Mouse (Mus musculus) kidney, adult 18-20 months (tissue): Measurements from ENCODE around the gene A930033H14Rik.

Experiments
- DNase-seq: peaks from one replicate; pipeline ENCODE4 v3.0.0; 2021

The A930033H14Rik gene

GRCm38 (mm10) chr10:69190434-69191160 lies 22.3 kb downstream of the A930033H14Rik start:
- DNase-seq, result no peak

DNA sequence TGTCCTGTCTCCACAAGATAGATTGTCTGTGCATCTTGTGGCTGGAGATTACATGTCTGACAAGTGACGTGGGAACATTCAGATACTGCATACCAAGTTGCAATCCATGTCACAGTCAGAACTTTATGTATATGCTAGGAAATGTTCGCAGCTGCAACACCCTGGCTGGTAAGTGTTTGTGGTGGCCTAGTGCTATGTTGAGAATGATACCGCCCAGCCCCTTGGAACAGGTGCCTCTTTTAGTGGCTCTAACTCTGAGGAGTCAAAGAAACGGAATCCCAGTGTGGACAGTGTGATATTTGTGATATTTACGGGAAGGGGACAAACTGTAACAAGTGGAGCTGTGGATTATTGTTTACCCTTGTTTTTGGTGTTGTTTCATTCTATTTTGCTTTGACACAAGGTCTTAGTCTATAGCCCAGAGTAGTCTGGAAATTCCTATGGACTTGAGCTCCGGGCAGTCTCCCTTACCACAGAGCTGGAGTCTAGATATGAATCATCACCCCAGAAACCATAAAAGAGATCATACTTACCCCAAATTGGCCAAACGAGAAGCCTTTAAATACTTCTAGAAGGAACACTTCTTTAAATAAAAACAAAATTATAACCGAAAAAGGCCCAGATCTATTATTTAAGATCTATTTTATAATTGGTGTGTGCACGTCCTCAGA lies 25.0 kb downstream of the A930033H14Rik start:
- DNase-seq, result no peak

DNA sequence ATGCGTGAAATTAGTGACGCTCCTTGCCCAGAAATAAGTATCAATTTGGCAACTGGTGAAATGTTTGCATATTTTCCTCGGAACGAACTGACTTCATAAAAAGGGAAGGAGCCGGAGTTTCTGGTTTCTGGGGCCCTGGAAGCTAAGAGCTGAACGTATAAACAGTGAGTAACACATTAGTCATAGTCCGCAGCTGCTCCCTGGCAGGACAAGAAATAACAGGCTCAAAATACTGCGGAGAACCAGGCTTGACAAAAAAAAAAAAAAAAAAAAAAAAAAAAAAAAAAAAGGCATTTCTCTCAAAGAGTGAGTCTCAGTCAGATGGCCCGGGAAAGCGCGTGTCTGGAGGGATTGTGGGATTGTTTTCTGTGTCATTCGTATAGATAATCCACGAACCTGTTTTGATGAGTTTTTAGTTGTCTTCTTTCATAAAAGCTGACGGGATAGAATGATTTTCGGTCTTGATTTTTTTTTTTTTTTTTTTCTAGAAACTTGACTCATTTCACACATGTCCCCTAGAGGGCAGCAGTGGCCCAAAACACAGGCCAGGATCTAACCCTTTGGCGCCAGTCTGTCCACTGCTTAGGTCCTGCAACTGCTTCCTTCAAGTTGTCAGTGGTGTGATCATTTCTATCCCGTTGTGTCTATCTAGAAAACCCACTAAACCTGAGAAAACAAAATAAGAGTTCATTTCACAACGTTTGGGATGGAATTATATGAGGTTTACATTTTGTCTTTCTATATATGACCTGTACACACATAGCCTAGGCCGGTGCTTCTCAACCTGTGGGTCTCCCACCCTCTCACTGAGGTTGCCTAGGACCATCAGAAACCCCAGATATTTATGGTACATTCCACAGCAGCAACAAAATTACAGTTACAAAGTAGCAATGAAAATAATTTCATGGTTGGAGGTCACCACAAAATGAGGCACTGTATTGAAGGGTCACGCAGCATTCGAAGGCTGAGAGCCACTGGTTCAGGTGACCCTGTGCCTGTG lies 26.7 kb downstream of the A930033H14Rik start:
- peak; percentile 70 for DNase-seq

- DNase-seq, result no peak
These were observed 27.5 kb downstream of the A930033H14Rik start for GRCm38 (mm10) chr10:69185431-69185830.

DNA sequence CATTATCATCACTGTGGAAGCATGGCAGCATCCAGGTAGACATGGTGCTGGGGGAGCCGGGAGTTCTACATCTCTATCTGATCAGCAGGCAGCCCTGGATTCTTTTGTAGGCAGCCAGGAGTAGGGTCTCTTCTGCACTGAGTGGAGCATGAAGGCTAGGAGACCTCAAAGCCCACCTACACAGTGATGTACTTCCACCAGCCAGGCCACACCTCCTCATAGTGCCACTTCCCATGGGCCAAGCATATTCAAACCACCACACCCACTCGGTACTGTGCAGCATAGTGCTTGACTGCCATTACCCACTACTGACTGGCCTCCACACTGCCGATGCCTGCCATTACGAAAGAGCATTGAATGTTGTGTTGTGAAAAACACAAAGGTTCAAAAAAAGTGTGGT lies 28.0 kb downstream of the A930033H14Rik start:
- DNase-seq, result no peak

- DNase-seq, result no peak
These were observed 31.9 kb downstream of the A930033H14Rik start for GRCm38 (mm10) chr10:69180997-69181396.

GRCm38 (mm10) chr10:69179341-69179740 lies 33.6 kb downstream of the A930033H14Rik start:
- no peak for DNase-seq

DNA sequence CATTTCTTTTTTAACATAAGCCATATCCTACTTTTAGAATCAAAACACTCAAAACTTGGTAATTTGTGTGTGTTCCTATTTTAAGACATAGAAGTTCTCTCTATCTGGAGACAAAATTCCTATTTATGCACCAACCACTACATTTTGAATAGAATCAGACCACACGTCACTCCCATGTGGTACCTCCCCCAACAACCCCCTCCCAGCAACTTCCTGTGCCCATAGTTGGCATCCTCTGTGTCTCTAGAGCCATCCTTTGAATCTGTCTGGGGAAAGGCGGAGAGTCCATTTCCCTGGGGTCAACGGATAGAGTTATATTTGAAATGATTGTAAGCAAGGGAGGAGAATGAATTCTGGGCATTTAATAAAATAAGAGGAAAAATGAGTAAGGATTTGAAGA lies 36.8 kb downstream of the A930033H14Rik start:
- no peak for DNase-seq

- no peak for DNase-seq
These were observed 40.5 kb downstream of the A930033H14Rik start for GRCm38 (mm10) chr10:69172412-69172811.

GRCm38 (mm10) chr10:69166514-69166913 lies 46.4 kb downstream of the A930033H14Rik start:
- no peak for DNase-seq

- DNase-seq, result no peak
These were observed 47.1 kb downstream of the A930033H14Rik start for GRCm38 (mm10) chr10:69165847-69166246.

- DNase-seq, result peak; percentile 29
These were observed 47.8 kb downstream of the A930033H14Rik start for GRCm38 (mm10) chr10:69165125-69165524.

GRCm38 (mm10) chr10:69163216-69163615 lies 49.7 kb downstream of the A930033H14Rik start:
- no peak for DNase-seq

DNA sequence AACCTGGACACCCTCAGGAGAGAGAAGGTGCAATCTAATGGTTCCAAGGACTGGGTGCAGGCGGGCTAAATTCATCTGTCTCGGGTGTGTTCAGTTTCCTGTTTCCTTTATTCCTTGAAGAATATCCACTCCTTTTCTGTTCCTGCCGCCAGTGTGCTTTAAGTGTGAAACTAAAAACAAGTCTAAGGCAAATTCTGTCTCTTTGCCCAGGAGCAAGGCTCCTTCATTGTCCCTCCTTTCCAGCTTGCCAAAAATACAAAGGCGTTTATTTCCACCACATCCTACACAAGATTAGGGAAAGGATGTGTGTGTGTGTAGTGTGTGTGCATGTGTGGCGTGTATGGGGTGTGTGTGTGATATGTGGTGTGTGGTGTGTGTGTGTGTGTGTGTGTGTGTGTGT lies 50.3 kb downstream of the A930033H14Rik start:
- DNase-seq, result no peak

- no peak for DNase-seq
These were observed 51.4 kb downstream of the A930033H14Rik start for GRCm38 (mm10) chr10:69161503-69161902.

GRCm38 (mm10) chr10:69160877-69161276 lies 52.0 kb downstream of the A930033H14Rik start:
- peak; percentile 66 for DNase-seq
